Mouse (Mus musculus) heart, embryonic 15.5 days (tissue): ENCODE measurements at regions not wholly inside any gene's neighbourhood (a gene's known extent, or its start where the extent isn't known, plus 50 kb on each side); places are given as distances from the start of the nearest gene placed in this dataset.

Experiments
- ATAC-seq: fragments of 200-750 bp; cut with Nextera tagmentation; replicated peaks from 2 replicates; pipeline ENCODE4 v1.8.0; 2017; ENCODE audit warnings: low read depth, moderate TSS enrichment; ENCODE audit not compliant: insufficient number of reproducible peaks, insufficient read depth, low FRiP score
- H3K27ac ChIP-seq: fragments of 300-500 bp; sonication (generic); 2 replicates; pipeline ENCODE4 v1.5.1; 2015; ENCODE audit warnings: mild to moderate bottlenecking, inconsistent platforms
- H3K27me3 ChIP-seq: fragments of 300-500 bp; sonication (generic); 2 replicates; pipeline ENCODE4 v1.6.1; 2015; ENCODE audit warnings: inconsistent platforms
- H3K36me3 ChIP-seq: fragments of 300-500 bp; sonication (generic); 2 replicates; pipeline ENCODE4 v1.6.1; 2015; ENCODE audit warnings: mild to moderate bottlenecking, inconsistent platforms
- H3K4me1 ChIP-seq: fragments of 300-500 bp; sonication (generic); replicated peaks from 2 replicates; pipeline ENCODE4 v1.6.1; 2015; ENCODE audit warnings: inconsistent platforms
- H3K4me2 ChIP-seq: fragments of 300-500 bp; sonication (generic); 2 replicates; pipeline ENCODE4 v1.6.1; 2015; ENCODE audit warnings: inconsistent platforms, mild to moderate bottlenecking, moderate library complexity
- H3K4me3 ChIP-seq: fragments of 300-500 bp; sonication (generic); 2 replicates; pipeline ENCODE4 v1.5.1; 2015; ENCODE audit warnings: mild to moderate bottlenecking, inconsistent platforms
- H3K9ac ChIP-seq: fragments of 300-500 bp; sonication (generic); 2 replicates; pipeline ENCODE4 v1.6.1; 2015; ENCODE audit warnings: mild to moderate bottlenecking, inconsistent platforms
- H3K9me3 ChIP-seq: fragments of 300-500 bp; sonication (generic); replicated peaks from 2 replicates; pipeline ENCODE4 v1.6.1; 2016; ENCODE audit warnings: inconsistent platforms
- WGBS: fragments of 180-500 bp; shearing (Covaris S2); methylation state at CpG from one replicate; pipeline ENCODE4 v1.1.7; 2015; ENCODE audit warnings: mixed read lengths; 5-methylcytosine and 5-hydroxymethylcytosine counted together

DNA sequence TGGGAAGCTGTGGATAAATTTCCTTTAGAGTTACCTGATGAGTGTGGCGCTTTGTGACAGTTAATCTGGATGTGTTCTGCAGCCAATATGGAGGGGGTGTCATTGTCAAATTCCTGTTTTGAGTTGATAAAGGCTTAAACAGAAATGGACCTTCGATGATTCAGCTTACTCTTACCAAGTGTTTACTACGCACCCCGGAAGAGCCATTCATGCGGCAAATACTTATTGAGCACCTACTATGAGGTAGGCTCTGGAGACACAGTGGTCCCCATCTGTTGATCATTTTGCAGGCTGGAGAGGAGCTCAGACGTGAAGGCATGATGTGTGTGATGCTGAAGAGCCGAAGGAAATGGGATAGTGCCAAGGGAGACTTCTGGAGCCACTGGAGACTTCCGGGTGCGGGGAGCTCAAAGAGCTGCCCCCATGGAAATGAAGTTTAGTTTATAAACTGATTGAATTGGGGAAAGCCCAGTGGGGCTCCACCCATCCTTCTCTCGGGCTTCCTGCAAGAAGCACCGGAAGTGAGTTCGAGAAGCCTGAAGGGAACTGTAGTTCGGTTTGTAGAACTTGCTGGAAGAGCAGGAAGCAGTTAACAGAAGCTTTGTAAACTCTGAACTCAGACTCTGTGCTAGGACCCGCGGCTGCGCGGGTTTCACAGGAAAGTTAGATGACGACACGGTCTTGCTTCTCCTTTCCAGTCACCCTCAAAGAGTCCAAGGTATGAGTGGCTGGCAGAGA lies 187.7 kb downstream of the Katnal1 start:
- WGBS = 84% methylated on average over 19 of the region's 19 CpGs
- Histone ChIP-seq H3K36me3 (no peaks in the 10 kb centered on the region), H3K27me3 (no peaks in the 10 kb centered on the region), H3K4me1 (peaks cover 21% of the 10 kb centered on the region), H3K4me3 (no peak overlapping the region), H3K9ac (no peak overlapping the region), H3K27ac (peak overlapping the region; percentile 67), H3K4me2 (no peak overlapping the region), H3K9me3 (no peaks in the 10 kb centered on the region)
- ATAC-seq = no peak

- Histone ChIP-seq H3K9me3 (0 out of 2 replicates have a peak, but pooled peaks cover 3% of the 10 kb centered on the region), H3K4me3 (no peak overlapping the region), H3K4me1 (peaks cover 21% of the 10 kb centered on the region), H3K27ac (peak overlapping the region; percentile 67), H3K27me3 (no peaks in the 10 kb centered on the region), H3K4me2 (0 out of 2 replicates have a peak overlapping the region, but pooled peaks have one; percentile 14), H3K9ac (no peak overlapping the region), H3K36me3 (no peaks in the 10 kb centered on the region)
- WGBS = 44% methylated on average over 15 of the region's 15 CpGs
- peak; percentile 57; the same call in 1 of the 2 replicates for ATAC-seq
These were observed 188.0 kb upstream of the Ubl3 start for GRCm38 (mm10) chr5:148740366-148741266.

GRCm38 (mm10) chr5:148739672-148740071 lies 187.1 kb upstream of the Ubl3 start:
- WGBS = 96% methylated on average over 2 of the region's 2 CpGs
- Histone ChIP-seq H3K4me3 (no peak overlapping the region), H3K27me3 (no peaks in the 10 kb centered on the region), H3K27ac (no peak overlapping the region), H3K4me2 (no peak overlapping the region), H3K4me1 (peaks cover 21% of the 10 kb centered on the region), H3K9ac (no peak overlapping the region), H3K36me3 (no peaks in the 10 kb centered on the region), H3K9me3 (0 out of 2 replicates have a peak, but pooled peaks cover 3% of the 10 kb centered on the region)
- no peak for ATAC-seq

DNA sequence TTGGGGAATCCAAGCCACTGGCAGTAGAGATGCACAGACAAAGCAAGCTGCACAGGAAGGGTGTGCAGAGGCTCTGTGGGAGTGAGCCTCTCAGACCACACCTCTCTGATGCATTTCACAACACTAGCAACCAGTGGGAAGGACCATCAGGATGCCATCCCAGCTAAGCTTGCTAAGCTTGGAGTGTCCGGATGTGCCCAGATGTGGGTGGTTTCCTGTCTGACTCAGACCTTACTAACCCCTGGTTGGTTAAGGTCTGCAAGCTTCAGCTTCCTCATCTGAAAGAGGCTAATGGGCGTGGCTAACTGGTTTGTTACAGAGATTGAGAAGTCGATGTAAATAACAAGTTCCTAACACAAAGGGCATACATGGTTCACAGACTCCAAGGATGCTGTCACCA lies 186.6 kb upstream of the Ubl3 start:
- 60% methylated on average over 3 of the region's 3 CpGs for WGBS
- no peak for ATAC-seq
- no peaks in the 10 kb centered on the region for H3K27me3 ChIP-seq

GRCm38 (mm10) chr5:148729541-148729940 lies 177.0 kb upstream of the Ubl3 start:
- no peak overlapping the region for H3K4me3 ChIP-seq
- no peak overlapping the region for H3K27ac ChIP-seq
- WGBS = 38% methylated on average over 15 of the region's 15 CpGs
- ATAC-seq = no peak
- H3K27me3 ChIP-seq = no peaks in the 10 kb centered on the region
- peaks cover 5% of the 10 kb centered on the region; the same call in 1 of the 2 replicates for H3K4me1 ChIP-seq
- H3K36me3 ChIP-seq = no peaks in the 10 kb centered on the region
- H3K4me2 ChIP-seq = no peak overlapping the region; the same call in 1 of the 2 replicates
- H3K9me3 ChIP-seq = no peaks in the 10 kb centered on the region
- H3K9ac ChIP-seq = no peak overlapping the region

More for the DNA sequence above, 186.6 kb upstream of the Ubl3 start:
- H3K9me3 ChIP-seq = 0 out of 2 replicates have a peak, but pooled peaks cover 3% of the 10 kb centered on the region
- peaks cover 21% of the 10 kb centered on the region for H3K4me1 ChIP-seq
- H3K4me2 ChIP-seq = no peak overlapping the region
- H3K36me3 ChIP-seq = no peaks in the 10 kb centered on the region
- H3K9ac ChIP-seq = no peak overlapping the region
- H3K4me3 ChIP-seq = no peak overlapping the region
- no peak overlapping the region for H3K27ac ChIP-seq

- Histone ChIP-seq H3K4me1 (peaks cover 5% of the 10 kb centered on the region; the same call in 1 of the 2 replicates), H3K4me2 (no peak overlapping the region), H3K27ac (no peak overlapping the region), H3K9me3 (no peaks in the 10 kb centered on the region), H3K27me3 (no peaks in the 10 kb centered on the region), H3K4me3 (no peak overlapping the region), H3K36me3 (no peaks in the 10 kb centered on the region), H3K9ac (no peak overlapping the region)
- ATAC-seq = no peak
- WGBS = 74% methylated on average over 1 of the region's 1 CpGs
These were observed 175.9 kb upstream of the Ubl3 start for GRCm38 (mm10) chr5:148728492-148728891.

DNA sequence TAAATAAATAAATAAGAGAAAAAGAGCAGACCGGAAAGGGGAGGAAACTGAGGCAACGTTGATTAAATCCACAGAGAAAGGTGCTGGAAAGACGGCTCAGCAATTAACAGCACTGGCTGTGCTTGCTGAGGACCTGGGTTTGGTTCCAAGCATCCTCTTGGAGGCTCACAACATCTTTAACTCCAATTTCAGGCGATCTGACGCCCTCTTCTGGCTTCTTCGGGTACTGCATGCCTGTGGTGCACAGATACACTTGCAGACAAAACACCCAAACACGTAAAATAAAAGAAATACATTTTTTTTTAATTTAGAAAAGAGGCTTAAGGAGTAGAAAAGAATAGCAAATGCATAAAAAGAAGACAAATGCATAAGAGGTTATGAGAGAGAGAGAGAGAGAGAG lies 173.9 kb upstream of the Ubl3 start:
- H3K4me2 ChIP-seq = no peak overlapping the region
- H3K9ac ChIP-seq = no peak overlapping the region
- H3K36me3 ChIP-seq = no peaks in the 10 kb centered on the region
- peaks cover 5% of the 10 kb centered on the region; the same call in 1 of the 2 replicates for H3K4me1 ChIP-seq
- H3K9me3 ChIP-seq = no peaks in the 10 kb centered on the region
- WGBS = 69% methylated on average over 7 of the region's 7 CpGs
- ATAC-seq = no peak
- H3K27ac ChIP-seq = no peak overlapping the region
- no peaks in the 10 kb centered on the region for H3K27me3 ChIP-seq
- H3K4me3 ChIP-seq = no peak overlapping the region

- H3K27me3 ChIP-seq = no peaks in the 10 kb centered on the region
- no peak overlapping the region for H3K9ac ChIP-seq
- H3K9me3 ChIP-seq = no peaks in the 10 kb centered on the region
- WGBS = 69% methylated on average over 6 of the region's 6 CpGs
- ATAC-seq = no peak
- peaks cover 1% of the 10 kb centered on the region; the same call in 1 of the 2 replicates for H3K4me1 ChIP-seq
- H3K36me3 ChIP-seq = no peaks in the 10 kb centered on the region
- H3K4me3 ChIP-seq = no peak overlapping the region
- no peak overlapping the region for H3K27ac ChIP-seq
- H3K4me2 ChIP-seq = no peak overlapping the region
These were observed 171.9 kb upstream of the Ubl3 start for GRCm38 (mm10) chr5:148724470-148724869.

GRCm38 (mm10) chr5:148723677-148724227 lies 171.2 kb upstream of the Ubl3 start:
- Histone ChIP-seq H3K9ac (no peak overlapping the region), H3K4me2 (no peak overlapping the region), H3K27me3 (no peaks in the 10 kb centered on the region), H3K36me3 (no peaks in the 10 kb centered on the region), H3K27ac (no peak overlapping the region), H3K9me3 (no peaks in the 10 kb centered on the region), H3K4me3 (no peak overlapping the region), H3K4me1 (no peaks in the 10 kb centered on the region)
- WGBS = 82% methylated on average over 11 of the region's 11 CpGs
- no peak for ATAC-seq

GRCm38 (mm10) chr5:148720604-148721003 lies 168.0 kb upstream of the Ubl3 start:
- H3K4me1 ChIP-seq = no peaks in the 10 kb centered on the region
- no peak overlapping the region for H3K4me2 ChIP-seq
- H3K4me3 ChIP-seq = no peak overlapping the region
- H3K9me3 ChIP-seq = no peaks in the 10 kb centered on the region; the same call in 1 of the 2 replicates
- no peaks in the 10 kb centered on the region for H3K36me3 ChIP-seq
- H3K9ac ChIP-seq = no peak overlapping the region
- ATAC-seq = no peak
- no peaks in the 10 kb centered on the region for H3K27me3 ChIP-seq
- H3K27ac ChIP-seq = no peak overlapping the region
- WGBS = 86% methylated on average over 5 of the region's 5 CpGs

DNA sequence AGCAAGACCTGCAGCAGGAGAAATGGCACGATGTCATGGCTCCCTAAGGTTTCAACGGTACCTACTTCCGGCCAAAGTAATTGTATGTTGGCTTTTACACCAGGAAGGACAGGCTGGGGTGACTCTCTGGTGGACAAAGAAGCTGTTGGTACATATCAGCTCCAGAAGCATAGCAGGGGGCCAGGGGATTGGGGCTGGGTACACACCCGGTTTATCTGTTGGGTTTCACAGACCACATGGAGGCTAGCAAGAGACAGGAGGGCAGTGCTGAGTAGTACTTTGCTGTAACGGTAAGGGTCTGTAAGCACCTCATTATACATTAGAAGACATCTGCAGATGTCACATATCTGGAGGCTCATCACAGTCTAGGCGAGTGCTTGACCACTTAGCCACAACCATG lies 164.0 kb upstream of the Ubl3 start:
- no peak overlapping the region for H3K27ac ChIP-seq
- ATAC-seq = no peak
- no peak overlapping the region for H3K4me3 ChIP-seq
- H3K9ac ChIP-seq = no peak overlapping the region
- H3K27me3 ChIP-seq = no peaks in the 10 kb centered on the region
- H3K9me3 ChIP-seq = no peaks in the 10 kb centered on the region; the same call in 1 of the 2 replicates
- 88% methylated on average over 6 of the region's 6 CpGs for WGBS
- H3K4me1 ChIP-seq = no peaks in the 10 kb centered on the region
- H3K4me2 ChIP-seq = no peak overlapping the region
- H3K36me3 ChIP-seq = no peaks in the 10 kb centered on the region
